Mouse (Mus musculus): ENCODE results near the gene Elmo2.

- TF ChIP-seq POLR2A (IDR thresholded peaks at IDR 0.05; ENCODE audit: borderline replicate concordance, low read depth, low read length) (no peak), CTCF (IDR thresholded peaks at IDR 0.05; ENCODE audit: low read depth, low read length) (no peak)
These were observed 6.4 kb upstream of the Elmo2 start for GRCm38 (mm10) chr2:165332610-165333210.
